Mouse (Mus musculus): Measurements from ENCODE around the gene Gys1.

DNA sequence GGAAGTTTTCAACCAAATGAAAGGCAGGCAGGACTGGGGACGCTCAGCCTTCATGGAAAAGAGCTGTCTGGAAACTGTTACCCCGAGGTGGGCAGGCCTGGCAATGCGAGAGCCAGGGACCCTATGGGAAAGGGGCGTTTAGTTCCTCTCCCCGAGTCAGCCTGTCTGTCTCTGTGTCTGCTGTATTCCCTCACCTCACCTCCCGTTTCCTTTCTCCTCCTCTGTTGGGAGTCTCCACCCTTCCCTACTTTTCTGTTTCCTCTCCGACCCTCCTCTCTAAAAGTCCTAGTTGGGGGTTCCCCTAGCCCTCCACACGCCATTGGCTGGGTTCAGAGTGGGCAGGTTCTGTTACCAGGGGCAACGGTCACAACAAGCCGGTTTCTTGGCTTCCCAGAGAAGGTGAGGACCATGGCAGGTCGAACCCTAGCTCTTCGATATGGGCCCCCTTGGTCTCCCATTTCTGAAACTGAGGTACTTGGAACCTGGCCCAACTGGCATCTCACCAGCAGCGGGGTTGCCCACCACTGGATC, 16.6 kb upstream of the Gys1 start:
- no peak for TF ChIP-seq EP300 (IDR thresholded peaks at IDR 0.05; ENCODE audit: low read length)
- no peak for TF ChIP-seq CTCF (conservative IDR thresholded peaks at IDR 0.05 in 1 of 2, IDR thresholded peaks at IDR 0.05 in 1 of 2; ENCODE audit: low read depth in 2 of 2, low read length in 2 of 2)
- TF ChIP-seq BHLHE40 (IDR thresholded peaks at IDR 0.05; ENCODE audit: low read depth, low read length), result no peak
- TF ChIP-seq MAX (IDR thresholded peaks at IDR 0.05; ENCODE audit: low read length), result no peak
- TF ChIP-seq KAT2A (IDR thresholded peaks at IDR 0.05; ENCODE audit: insufficient replicate concordance, low read length), result no peak
- no peak for TF ChIP-seq ZNF384 (IDR thresholded peaks at IDR 0.05; ENCODE audit: low read depth, low read length)
- no peak for TF ChIP-seq JUN (IDR thresholded peaks at IDR 0.05; ENCODE audit: insufficient read depth, low read depth, low read length)
- no peak for TF ChIP-seq ZKSCAN1 (IDR thresholded peaks at IDR 0.05; ENCODE audit: borderline replicate concordance, low read depth, low read length)
- TF ChIP-seq TCF12 (IDR thresholded peaks at IDR 0.05; ENCODE audit: low read depth, low read length), result no peak
- TF ChIP-seq NELFE (IDR thresholded peaks at IDR 0.05; ENCODE audit: low read depth, low read length), result no peak
- TF ChIP-seq CHD1 (IDR thresholded peaks at IDR 0.05; ENCODE audit: low read depth, low read length), result no peak
- TF ChIP-seq POLR2A (IDR thresholded peaks at IDR 0.05; ENCODE audit: low read depth, low read length), result no peak

Measured in CH12.LX (cell line).